Mouse (Mus musculus) hindbrain, embryonic 12.5 days (tissue): Measurements from ENCODE around the gene Gm20837. TPM values are rescaled to one million over a fixed set of nuclear protein-coding genes. Genes with fewer than 3 reads are reported as not detected.
"Not testable (repeated sequence)": the region's sequence is repeated elsewhere in the genome, so short reads cannot be mapped to it uniquely, and the experiment has no call there.

Experiments
- ATAC-seq: fragments of 200-750 bp; cut with Nextera tagmentation; 2 replicates; pipeline ENCODE4 v1.8.0; 2017; ENCODE audit warnings: moderate TSS enrichment; ENCODE audit not compliant: low FRiP score
- H3K27ac ChIP-seq: fragments of 300-500 bp; sonication (generic); 2 replicates; pipeline ENCODE4 v1.5.1; 2016; ENCODE audit warnings: mild to moderate bottlenecking
- H3K27me3 ChIP-seq: fragments of 300-500 bp; sonication (generic); 2 replicates; pipeline ENCODE4 v1.6.1; 2016; ENCODE audit warnings: mild to moderate bottlenecking
- H3K36me3 ChIP-seq: fragments of 300-500 bp; sonication (generic); 2 replicates; pipeline ENCODE4 v1.6.1; 2016; ENCODE audit warnings: mild to moderate bottlenecking
- H3K4me1 ChIP-seq: fragments of 300-500 bp; sonication (generic); 2 replicates; pipeline ENCODE4 v1.6.1; 2016
- H3K4me2 ChIP-seq: fragments of 300-500 bp; sonication (generic); replicated peaks from 2 replicates; pipeline ENCODE4 v1.6.1; 2016; ENCODE audit warnings: mild to moderate bottlenecking
- H3K4me3 ChIP-seq: fragments of 300-500 bp; sonication (generic); 2 replicates; pipeline ENCODE4 v1.5.1; 2016; ENCODE audit warnings: mild to moderate bottlenecking
- H3K9ac ChIP-seq: fragments of 300-500 bp; sonication (generic); 2 replicates; pipeline ENCODE4 v1.6.1; 2016; ENCODE audit warnings: mild to moderate bottlenecking, moderate library complexity
- H3K9me3 ChIP-seq: fragments of 300-500 bp; sonication (generic); replicated peaks from 2 replicates; pipeline ENCODE4 v1.6.1; 2016; ENCODE audit warnings: mild to moderate bottlenecking
- WGBS: fragments of 180-500 bp; shearing (Covaris S2); methylation state at CpG from one replicate; pipeline ENCODE4 v1.1.7; 2016; 5-methylcytosine and 5-hydroxymethylcytosine counted together
- polyA plus RNA-seq: library from polyadenylated mRNA; unstranded; fragments of >200 nt; fragmentation: Nextera tagmentation; extraction: Ambion mirVana; gene quantifications from 2 replicates; pipeline ENCODE4 v1.2.1, GENCODE M21; 2016

The Gm20837 gene
- polyA plus RNA-seq = not detected in 2 replicates

GRCm38 (mm10) chrY:90400948-90401347 is at the start of gene Gm20837:
Gene Gm20837 (plus strand): TSS chrY:90401248.
- H3K4me1 ChIP-seq, H3K9me3 ChIP-seq, H3K27me3 ChIP-seq, H3K4me3 ChIP-seq, H3K36me3 ChIP-seq, H3K27ac ChIP-seq, ATAC-seq, H3K4me2 ChIP-seq, H3K9ac ChIP-seq: not testable (repeated sequence)
- WGBS = no CpG with 5 or more reads among the region's 7 CpGs
